Mouse (Mus musculus): ENCODE measurements at regions not wholly inside any gene's neighbourhood (a gene's known extent, or its start where the extent isn't known, plus 50 kb on each side); places are given as distances from the start of the nearest gene placed in this dataset.
A peak's percentile ranks its signal among the peaks of the same experiment; 100 is the strongest.
"Not testable (repeated sequence)": the region's sequence is repeated elsewhere in the genome, so short reads cannot be mapped to it uniquely, and the experiment has no call there.

GRCm38 (mm10) chr6:5663433-5664175, 61.8 kb upstream of the Dync1i1 start:
- ATAC-seq (ENCODE audit: extremely low read depth, insufficient number of reproducible peaks, low FRiP score, poor library complexity, severe bottlenecking): no peak

GRCm38 (mm10) chr6:5645150-5645732, 80.2 kb upstream of the Dync1i1 start:
- ATAC-seq (ENCODE audit: extremely low read depth, insufficient number of reproducible peaks, low FRiP score, poor library complexity, severe bottlenecking): no peak

- ATAC-seq (ENCODE audit: extremely low read depth, insufficient number of reproducible peaks, low FRiP score, poor library complexity, severe bottlenecking): no peak
Measured at GRCm38 (mm10) chr6:5634222-5634621, 91.2 kb upstream of the Dync1i1 start.

- ATAC-seq (ENCODE audit: extremely low read depth, insufficient number of reproducible peaks, low FRiP score, poor library complexity, severe bottlenecking): no peak
Measured at GRCm38 (mm10) chr6:5633036-5633708, 92.3 kb upstream of the Dync1i1 start.

- ATAC-seq (ENCODE audit: extremely low read depth, insufficient number of reproducible peaks, low FRiP score, poor library complexity, severe bottlenecking): no peak
Measured at GRCm38 (mm10) chr6:5624085-5624484, 101.4 kb upstream of the Dync1i1 start.

- no peak for ATAC-seq (ENCODE audit: extremely low read depth, insufficient number of reproducible peaks, low FRiP score, poor library complexity, severe bottlenecking)
Measured at GRCm38 (mm10) chr6:5621582-5621981, 103.9 kb upstream of the Dync1i1 start.

GRCm38 (mm10) chr6:5594011-5594410, 97.9 kb upstream of the Pdk4 start:
- ATAC-seq (ENCODE audit: extremely low read depth, insufficient number of reproducible peaks, low FRiP score, poor library complexity, severe bottlenecking): no peak

- ATAC-seq (ENCODE audit: extremely low read depth, insufficient number of reproducible peaks, low FRiP score, poor library complexity, severe bottlenecking): 0 out of 2 replicates have a peak, but pooled peaks have one; percentile 44
Measured at GRCm38 (mm10) chr6:5589635-5590034, 93.5 kb upstream of the Pdk4 start.

GRCm38 (mm10) chr6:5582923-5583525, 86.9 kb upstream of the Pdk4 start:
- ATAC-seq (ENCODE audit: extremely low read depth, insufficient number of reproducible peaks, low FRiP score, poor library complexity, severe bottlenecking): no peak

- not testable (repeated sequence) for ATAC-seq (ENCODE audit: extremely low read depth, insufficient number of reproducible peaks, low FRiP score, poor library complexity, severe bottlenecking)
Measured at GRCm38 (mm10) chr6:5576891-5577290, 80.8 kb upstream of the Pdk4 start.

GRCm38 (mm10) chr6:5566582-5566981, 70.5 kb upstream of the Pdk4 start:
- no peak for ATAC-seq (ENCODE audit: extremely low read depth, insufficient number of reproducible peaks, low FRiP score, poor library complexity, severe bottlenecking)

- ATAC-seq (ENCODE audit: extremely low read depth, insufficient number of reproducible peaks, low FRiP score, poor library complexity, severe bottlenecking): no peak
Measured at GRCm38 (mm10) chr6:5565049-5565448, 68.9 kb upstream of the Pdk4 start.

- no peak for ATAC-seq (ENCODE audit: extremely low read depth, insufficient number of reproducible peaks, low FRiP score, poor library complexity, severe bottlenecking)
Measured at GRCm38 (mm10) chr6:5553703-5554394, 57.7 kb upstream of the Pdk4 start.

- ATAC-seq (ENCODE audit: extremely low read depth, insufficient number of reproducible peaks, low FRiP score, poor library complexity, severe bottlenecking): no peak
Measured at GRCm38 (mm10) chr6:5550067-5550466, 54.0 kb upstream of the Pdk4 start.

Measured in neutrophil, adult 5-6 weeks (primary cell).